Mouse (Mus musculus): ENCODE data around the gene Znrd1as. TPM values are rescaled to one million over a fixed set of nuclear protein-coding genes. Genes with fewer than 3 reads are reported as not detected.

The Znrd1as gene
- polyA plus RNA-seq, 1 experiment from 2014 or later: 9.8 TPM

GRCm38 (mm10) chr17:36995448-36995847 is 37.1 kb downstream of the Znrd1as start:
- DNase-seq (ENCODE audit: low spot score) (no peak), ATAC-seq (ENCODE audit: low FRiP score) (no peak)
- Histone ChIP-seq H3K9me3 (ENCODE audit: control insufficient read depth, low read length) (no peaks in the 10 kb centered on the region), H3K9ac (ENCODE audit: low read depth, low read length) (no peak overlapping the region), H3K4me1 (replicated peaks; ENCODE audit: control insufficient read depth, insufficient read depth, low read length) (no peaks in the 10 kb centered on the region), H3K4me3 (ENCODE audit: low read depth, low read length) (no peak overlapping the region), H3K36me3 (ENCODE audit: control insufficient read depth, insufficient read depth, low read length) (no peaks in the 10 kb centered on the region), H3K27me3 (ENCODE audit: control insufficient read depth, insufficient read depth, low read length) (no peaks in the 10 kb centered on the region), H3K4me2 (replicated peaks; ENCODE audit: low read depth, low read length) (no peak overlapping the region), H3K27ac (ENCODE audit: low read depth, low read length) (no peak overlapping the region)
- 57% methylated on average over 3 of the region's 3 CpGs for WGBS

DNA sequence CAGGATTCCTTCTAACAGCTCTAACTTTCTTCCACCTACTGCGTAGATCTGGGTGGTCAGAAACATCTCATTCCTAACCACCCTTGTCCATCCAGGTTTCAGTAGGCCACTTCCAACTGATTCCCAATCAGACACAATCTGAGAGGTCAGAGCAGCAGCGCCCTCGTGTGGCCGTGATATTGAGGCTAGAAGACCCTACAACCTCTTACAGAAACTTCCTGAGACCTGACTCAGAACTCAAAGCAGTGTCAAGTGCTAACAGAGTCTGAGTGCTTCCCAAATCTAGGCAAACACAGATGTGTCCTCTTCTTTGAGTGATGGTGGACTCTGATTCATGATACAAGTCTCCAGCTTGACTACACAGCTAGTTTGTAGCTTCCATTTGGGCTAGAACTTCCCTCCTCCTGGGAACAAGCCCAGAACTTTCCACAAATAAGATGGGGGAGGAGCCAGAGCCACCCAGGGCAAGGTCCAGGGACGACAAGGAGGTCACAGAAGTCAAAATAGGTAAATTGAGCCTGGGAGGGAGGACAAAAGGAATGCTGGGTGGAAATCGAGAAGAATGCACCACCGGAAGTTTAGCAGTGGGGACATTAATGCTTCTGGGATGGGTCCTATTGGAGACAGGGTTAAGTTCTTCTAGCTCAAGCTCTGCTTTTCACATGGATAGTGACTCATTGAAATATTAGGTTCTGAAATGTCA is 38.8 kb downstream of the Znrd1as start:
- 28% methylated on average over 7 of the region's 7 CpGs for WGBS

GRCm38 (mm10) chr17:36998477-36998876 is 40.1 kb downstream of the Znrd1as start:
- H3K9me3 ChIP-seq (ENCODE audit: control insufficient read depth, low read length): no peaks in the 10 kb centered on the region
- 77% methylated on average over 2 of the region's 2 CpGs for WGBS
- ATAC-seq (ENCODE audit: low FRiP score) (no peak), DNase-seq (ENCODE audit: low spot score) (no peak)
- H3K27me3 ChIP-seq (ENCODE audit: control insufficient read depth, insufficient read depth, low read length): no peaks in the 10 kb centered on the region
- H3K4me1 ChIP-seq (replicated peaks; ENCODE audit: control insufficient read depth, insufficient read depth, low read length): 0 out of 2 replicates have a peak, but pooled peaks cover 2% of the 10 kb centered on the region
- H3K4me2 ChIP-seq (replicated peaks; ENCODE audit: low read depth, low read length): no peak overlapping the region
- no peak overlapping the region for H3K4me3 ChIP-seq (ENCODE audit: low read depth, low read length)
- H3K9ac ChIP-seq (ENCODE audit: low read depth, low read length): no peak overlapping the region
- H3K36me3 ChIP-seq (ENCODE audit: control insufficient read depth, insufficient read depth, low read length): no peaks in the 10 kb centered on the region
- H3K27ac ChIP-seq (ENCODE audit: low read depth, low read length): no peak overlapping the region

More for the DNA sequence above, 38.8 kb downstream of the Znrd1as start:
- Histone ChIP-seq H3K4me3 (ENCODE audit: low read depth, low read length) (no peak overlapping the region), H3K36me3 (ENCODE audit: control insufficient read depth, insufficient read depth, low read length) (no peaks in the 10 kb centered on the region), H3K4me1 (replicated peaks; ENCODE audit: control insufficient read depth, insufficient read depth, low read length) (no peaks in the 10 kb centered on the region), H3K27ac (ENCODE audit: low read depth, low read length) (no peak overlapping the region), H3K9ac (ENCODE audit: low read depth, low read length) (no peak overlapping the region), H3K4me2 (replicated peaks; ENCODE audit: low read depth, low read length) (no peak overlapping the region), H3K27me3 (ENCODE audit: control insufficient read depth, insufficient read depth, low read length) (no peaks in the 10 kb centered on the region), H3K9me3 (ENCODE audit: control insufficient read depth, low read length) (no peaks in the 10 kb centered on the region)
- ATAC-seq (ENCODE audit: low FRiP score) (peak; percentile 57; the same call in 1 of the 2 replicates), DNase-seq (ENCODE audit: low spot score) (peak; percentile 91)

- Histone ChIP-seq H3K9ac (ENCODE audit: low read depth, low read length) (no peak within 1 kb of the TSS), H3K27ac (ENCODE audit: low read depth, low read length) (no peak within 1 kb of the TSS)
Measured at GRCm38 (mm10) chr17:37000863-37001262, 42.5 kb downstream of the Znrd1as start, which contains the start of gene Zfp57. Zfp57 (plus strand) TSS chr17:37001163.

DNA sequence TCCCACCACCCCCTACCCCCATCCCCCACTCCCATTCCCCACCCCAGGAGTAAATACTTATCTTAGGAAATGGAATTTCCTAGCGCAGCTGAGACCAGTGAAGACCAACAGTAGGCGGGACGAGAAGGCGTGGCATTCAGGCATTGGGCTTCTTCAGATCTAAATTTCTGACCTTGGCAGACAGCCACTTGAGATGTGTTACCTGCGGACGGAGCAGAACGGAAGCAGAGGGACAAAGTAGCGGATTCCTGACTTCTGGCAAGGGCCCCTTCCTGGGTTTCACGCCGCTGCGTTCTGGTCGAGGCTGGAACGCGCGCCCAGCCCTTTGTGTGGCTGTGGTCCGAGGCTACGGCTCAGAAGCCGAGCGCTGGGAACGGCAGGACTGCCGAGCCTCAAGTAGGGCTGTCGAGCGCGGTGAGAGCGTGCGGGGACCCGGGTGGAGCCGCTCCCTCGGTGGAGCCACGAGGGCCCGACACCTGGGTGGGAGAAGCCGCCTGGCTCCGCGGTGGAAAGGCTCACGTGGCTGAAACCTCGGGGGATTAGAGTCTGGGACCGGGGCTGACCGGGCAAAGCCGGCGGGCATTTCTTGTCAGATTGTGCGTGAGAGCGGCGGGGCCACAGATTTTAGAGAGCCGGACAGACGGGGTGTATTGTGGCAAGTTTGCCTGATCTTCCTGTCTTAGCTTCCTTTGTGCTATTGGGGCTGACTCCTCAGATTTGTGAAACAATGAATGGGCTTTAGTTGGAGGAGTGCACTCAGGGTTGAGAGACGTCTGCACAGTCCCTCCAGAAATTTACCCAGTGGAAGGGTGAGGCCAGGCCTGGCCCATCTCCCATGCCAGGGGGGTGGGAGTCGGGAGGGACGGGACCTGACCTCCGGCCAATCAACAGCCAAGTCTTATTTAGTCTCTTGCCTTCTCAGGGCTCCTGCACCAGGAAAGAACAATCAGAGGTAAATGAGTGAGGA is 44.3 kb downstream of the Znrd1as start:
- under 1% methylated on average over 49 of the region's 49 CpGs for WGBS
- H3K9me3 ChIP-seq (ENCODE audit: control insufficient read depth, low read length): no peaks in the 10 kb centered on the region
- H3K4me1 ChIP-seq (replicated peaks; ENCODE audit: control insufficient read depth, insufficient read depth, low read length): 0 out of 2 replicates have a peak, but pooled peaks cover 2% of the 10 kb centered on the region
- peak overlapping the region; percentile 61 for H3K4me2 ChIP-seq (replicated peaks; ENCODE audit: low read depth, low read length)
- H3K36me3 ChIP-seq (ENCODE audit: control insufficient read depth, insufficient read depth, low read length): peaks cover 2% of the 10 kb centered on the region; the same call in 1 of the 2 replicates
- H3K27ac ChIP-seq (ENCODE audit: low read depth, low read length): peak overlapping the region; percentile 93
- H3K9ac ChIP-seq (ENCODE audit: low read depth, low read length): peak overlapping the region; percentile 96
- ATAC-seq (ENCODE audit: low FRiP score): peak; percentile 89
- no peaks in the 10 kb centered on the region for H3K27me3 ChIP-seq (ENCODE audit: control insufficient read depth, insufficient read depth, low read length)
- peak overlapping the region; percentile 80 for H3K4me3 ChIP-seq (ENCODE audit: low read depth, low read length)
- DNase-seq (ENCODE audit: low spot score): peak; percentile 80

More at GRCm38 (mm10) chr17:37000863-37001262, 42.5 kb downstream of the Znrd1as start, which contains the start of gene Zfp57:
- WGBS: 94% methylated on average over 7 of the region's 7 CpGs
- Histone ChIP-seq H3K27me3 (ENCODE audit: control insufficient read depth, insufficient read depth, low read length) (no peaks in the 10 kb centered on the region), H3K4me3 (ENCODE audit: low read depth, low read length) (peak within 1 kb of the TSS; percentile 80; the same call in 1 of the 2 replicates), H3K4me1 (replicated peaks; ENCODE audit: control insufficient read depth, insufficient read depth, low read length) (0 out of 2 replicates have a peak, but pooled peaks cover 2% of the 10 kb centered on the region), H3K36me3 (ENCODE audit: control insufficient read depth, insufficient read depth, low read length) (no peaks in the 10 kb centered on the region), H3K9me3 (ENCODE audit: control insufficient read depth, low read length) (no peaks in the 10 kb centered on the region), H3K4me2 (replicated peaks; ENCODE audit: low read depth, low read length) (peak within 1 kb of the TSS; percentile 61; the same call in 1 of the 2 replicates)
- ATAC-seq (ENCODE audit: low FRiP score) (no peak), DNase-seq (ENCODE audit: low spot score) (no peak)

- no peak overlapping the region; the same call in 1 of the 2 replicates for H3K27ac ChIP-seq (ENCODE audit: low read depth, low read length)
- peak overlapping the region; percentile 61 for H3K4me2 ChIP-seq (replicated peaks; ENCODE audit: low read depth, low read length)
- H3K9ac ChIP-seq (ENCODE audit: low read depth, low read length): peak overlapping the region; percentile 96
- H3K9me3 ChIP-seq (ENCODE audit: control insufficient read depth, low read length): no peaks in the 10 kb centered on the region
- ATAC-seq (ENCODE audit: low FRiP score): peak; percentile 22; the same call in 1 of the 2 replicates
- H3K36me3 ChIP-seq (ENCODE audit: control insufficient read depth, insufficient read depth, low read length): peaks cover 2% of the 10 kb centered on the region; the same call in 1 of the 2 replicates
- H3K27me3 ChIP-seq (ENCODE audit: control insufficient read depth, insufficient read depth, low read length): no peaks in the 10 kb centered on the region
- DNase-seq (ENCODE audit: low spot score): no peak
- H3K4me3 ChIP-seq (ENCODE audit: low read depth, low read length): peak overlapping the region; percentile 80
- 45% methylated on average over 4 of the region's 4 CpGs for WGBS
- H3K4me1 ChIP-seq (replicated peaks; ENCODE audit: control insufficient read depth, insufficient read depth, low read length): 0 out of 2 replicates have a peak, but pooled peaks cover 2% of the 10 kb centered on the region
Measured at GRCm38 (mm10) chr17:37003366-37003765, 45.0 kb downstream of the Znrd1as start.

DNA sequence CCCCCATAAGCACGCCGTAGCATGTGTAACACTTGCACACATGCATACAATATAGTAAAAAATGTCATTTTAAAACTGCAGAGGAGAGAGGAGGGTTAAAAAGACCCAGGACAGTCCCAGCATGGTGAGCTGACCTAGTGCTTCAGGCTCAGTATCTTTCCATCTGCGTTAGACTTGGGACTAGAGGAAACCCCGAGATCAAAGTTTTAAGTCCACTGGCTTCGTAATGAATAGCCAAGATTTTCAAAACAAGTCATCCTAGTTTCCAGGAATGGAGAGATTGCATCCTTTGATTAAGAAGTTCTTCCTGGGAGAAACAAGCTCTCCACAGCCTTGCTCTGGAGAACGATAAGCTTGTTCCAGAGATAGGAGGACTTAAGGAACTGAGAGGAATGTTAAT is 49.8 kb downstream of the Znrd1as start:
- H3K9ac ChIP-seq (ENCODE audit: low read depth, low read length): no peak overlapping the region

DNA sequence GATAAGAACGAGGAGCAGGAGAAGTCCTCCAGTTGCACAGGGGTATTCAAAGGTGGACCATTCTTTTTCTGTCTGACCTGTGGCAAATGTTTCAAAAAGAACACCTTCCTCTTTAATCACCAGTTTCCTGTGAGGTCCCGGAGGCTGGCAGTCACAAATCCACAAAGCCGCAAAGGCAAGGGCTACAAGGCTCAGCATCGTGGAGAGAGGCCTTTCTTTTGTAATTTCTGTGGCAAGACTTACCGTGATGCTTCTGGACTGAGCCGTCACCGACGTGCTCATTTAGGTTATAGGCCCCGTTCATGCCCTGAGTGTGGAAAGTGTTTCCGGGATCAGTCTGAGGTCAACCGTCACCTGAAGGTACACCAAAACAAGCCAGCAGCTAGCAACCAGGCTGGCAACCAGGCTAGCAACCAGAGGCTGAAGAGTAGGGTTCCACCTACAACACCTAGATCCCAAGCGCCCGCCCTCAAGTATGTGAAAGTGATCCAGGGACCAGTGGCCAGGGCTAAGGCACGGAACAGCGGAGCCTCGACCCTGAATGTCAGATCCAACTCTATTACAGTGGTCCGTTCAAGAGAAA is 51.2 kb downstream of the Znrd1as start:
- no peak for DNase-seq (ENCODE audit: low spot score)
- ATAC-seq (ENCODE audit: low FRiP score): no peak
- Histone ChIP-seq H3K9me3 (ENCODE audit: control insufficient read depth, low read length) (no peaks in the 10 kb centered on the region), H3K4me3 (ENCODE audit: low read depth, low read length) (no peak overlapping the region), H3K36me3 (ENCODE audit: control insufficient read depth, insufficient read depth, low read length) (peaks cover 4% of the 10 kb centered on the region; the same call in 1 of the 2 replicates), H3K9ac (ENCODE audit: low read depth, low read length) (no peak overlapping the region), H3K27ac (ENCODE audit: low read depth, low read length) (no peak overlapping the region), H3K27me3 (ENCODE audit: control insufficient read depth, insufficient read depth, low read length) (no peaks in the 10 kb centered on the region), H3K4me1 (replicated peaks; ENCODE audit: control insufficient read depth, insufficient read depth, low read length) (no peaks in the 10 kb centered on the region), H3K4me2 (replicated peaks; ENCODE audit: low read depth, low read length) (no peak overlapping the region)
- WGBS: 95% methylated on average over 17 of the region's 17 CpGs

More for the DNA sequence above, 49.8 kb downstream of the Znrd1as start:
- no peaks in the 10 kb centered on the region for H3K9me3 ChIP-seq (ENCODE audit: control insufficient read depth, low read length)
- no peak overlapping the region for H3K4me2 ChIP-seq (replicated peaks; ENCODE audit: low read depth, low read length)
- no peaks in the 10 kb centered on the region for H3K27me3 ChIP-seq (ENCODE audit: control insufficient read depth, insufficient read depth, low read length)
- DNase-seq (ENCODE audit: low spot score) (no peak), ATAC-seq (ENCODE audit: low FRiP score) (no peak)
- WGBS: 94% methylated on average over 6 of the region's 6 CpGs
- 0 out of 2 replicates have a peak, but pooled peaks cover 2% of the 10 kb centered on the region for H3K4me1 ChIP-seq (replicated peaks; ENCODE audit: control insufficient read depth, insufficient read depth, low read length)
- no peak overlapping the region for H3K4me3 ChIP-seq (ENCODE audit: low read depth, low read length)
- H3K36me3 ChIP-seq (ENCODE audit: control insufficient read depth, insufficient read depth, low read length): peaks cover 4% of the 10 kb centered on the region; the same call in 1 of the 2 replicates
- H3K27ac ChIP-seq (ENCODE audit: low read depth, low read length): no peak overlapping the region
